Mouse (Mus musculus): ENCODE measurements around the gene Cidec. TPM values are rescaled to one million over a fixed set of nuclear protein-coding genes. Genes with fewer than 3 reads are reported as not detected.

The Cidec gene
- total and polyA plus RNA-seq, 3 experiments, result not detected

DNA sequence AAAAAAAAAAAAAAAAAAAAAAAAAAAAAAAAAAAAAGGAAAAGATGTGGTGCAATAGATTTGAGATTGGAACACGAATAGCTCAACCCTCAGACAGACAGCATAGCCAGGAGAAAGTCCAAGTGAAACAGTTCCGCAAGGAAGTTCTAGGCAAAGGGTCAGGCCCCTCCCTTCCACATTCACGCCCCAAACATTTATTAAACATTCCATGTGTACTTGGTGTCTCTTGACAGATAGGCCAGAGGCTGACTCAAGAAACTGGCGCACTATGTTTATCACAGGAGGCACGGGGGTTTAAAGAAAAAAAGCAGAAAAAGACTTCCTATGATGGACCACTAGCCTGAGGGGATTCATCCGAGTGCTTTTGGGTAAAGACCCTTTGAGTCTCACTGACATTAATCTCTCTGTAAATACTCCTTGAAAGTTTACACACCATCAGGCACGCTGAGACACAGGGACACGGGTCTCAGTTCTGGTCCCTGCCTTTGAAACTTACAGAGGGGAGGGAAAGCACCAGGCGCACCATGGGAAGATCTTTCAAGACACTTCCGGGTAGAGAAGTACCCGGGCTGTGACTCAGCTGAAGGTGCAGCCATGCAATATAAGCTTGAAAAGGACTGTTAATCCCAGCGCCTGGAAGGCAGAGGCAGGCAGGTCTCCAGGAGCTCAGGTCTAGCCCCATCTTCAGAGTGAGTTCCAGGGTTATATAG, 3.3 kb upstream of the Cidec start:
- DNase-seq (ENCODE audit: low read depth, low spot score), result no peak
- peaks cover 13% of the 10 kb centered on the region for H3K79me2 ChIP-seq (ENCODE audit: control insufficient read depth, insufficient read depth, low read length, poor library complexity)
- no peak overlapping the region for H3K4me3 ChIP-seq (ENCODE audit: control insufficient read depth in 1 of 2, insufficient read depth in 1 of 2, low read depth in 2 of 2, low read length in 2 of 2)
- H3K27me3 ChIP-seq (ENCODE audit: control insufficient read depth in 1 of 2, insufficient read depth in 2 of 2, low read length in 2 of 2), result no peaks in the 10 kb centered on the region; a peak in 1 of 4 replicates
- no peak overlapping the region for H3K27ac ChIP-seq (ENCODE audit: control insufficient read depth, low read depth, low read length)
- TF ChIP-seq CTCF (IDR thresholded peaks at IDR 0.05 in 2 of 3, conservative IDR thresholded peaks at IDR 0.05 in 1 of 3; ENCODE audit: control insufficient read depth in 1 of 3, insufficient read depth in 1 of 3, low read depth in 2 of 3, low read length in 3 of 3, poor library complexity in 1 of 3, severe bottlenecking in 1 of 3) (no peak), CHD2 (IDR thresholded peaks at IDR 0.05; ENCODE audit: low read length) (no peak), TBP (IDR thresholded peaks at IDR 0.05; ENCODE audit: low read depth, low read length) (no peak), GATA1 (IDR thresholded peaks at IDR 0.05; ENCODE audit: low read depth, low read length) (no peak)
- H3K4me1 ChIP-seq (ENCODE audit: control insufficient read depth in 1 of 2, insufficient read depth in 2 of 2, low read length in 2 of 2), result peaks cover 4 to 13% of the 10 kb centered on the region in 2 experiments
- H3K9me3 ChIP-seq (replicated peaks; ENCODE audit: insufficient read depth, low read length), result no peaks in the 10 kb centered on the region
- H3K9ac ChIP-seq (ENCODE audit: control insufficient read depth, low read depth, low read length, poor library complexity, severe bottlenecking), result no peak overlapping the region
- peaks cover 0 to 10% of the 10 kb centered on the region in 2 experiments; a peak in 2 of 4 replicates for H3K36me3 ChIP-seq (ENCODE audit: control insufficient read depth in 1 of 2, insufficient read depth in 2 of 2, low read length in 2 of 2)

DNA sequence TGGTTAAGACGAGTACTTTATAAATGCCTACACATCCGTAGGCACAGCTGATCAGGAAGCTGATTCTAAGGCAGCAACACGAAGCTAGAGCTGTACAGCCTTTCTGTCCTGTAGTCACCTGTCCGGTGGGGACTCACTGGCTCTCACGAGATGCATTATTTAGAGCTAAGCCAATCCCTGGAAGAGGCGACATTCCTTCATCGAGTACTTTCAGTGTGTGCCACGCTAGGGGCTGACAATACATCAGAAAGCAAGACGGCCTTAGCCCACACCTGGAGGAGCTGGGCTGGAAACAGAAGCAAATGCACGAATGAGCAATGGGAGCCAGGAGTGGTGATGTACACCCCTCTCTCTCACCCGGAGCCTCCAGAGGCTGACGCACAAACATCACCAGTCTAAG, 1.6 kb upstream of the Cidec start:
- peaks cover 0 to 6% of the 10 kb centered on the region in 2 experiments; a peak in 2 of 4 replicates for H3K4me1 ChIP-seq (ENCODE audit: control insufficient read depth in 1 of 2, insufficient read depth in 2 of 2, low read length in 2 of 2)

DNA sequence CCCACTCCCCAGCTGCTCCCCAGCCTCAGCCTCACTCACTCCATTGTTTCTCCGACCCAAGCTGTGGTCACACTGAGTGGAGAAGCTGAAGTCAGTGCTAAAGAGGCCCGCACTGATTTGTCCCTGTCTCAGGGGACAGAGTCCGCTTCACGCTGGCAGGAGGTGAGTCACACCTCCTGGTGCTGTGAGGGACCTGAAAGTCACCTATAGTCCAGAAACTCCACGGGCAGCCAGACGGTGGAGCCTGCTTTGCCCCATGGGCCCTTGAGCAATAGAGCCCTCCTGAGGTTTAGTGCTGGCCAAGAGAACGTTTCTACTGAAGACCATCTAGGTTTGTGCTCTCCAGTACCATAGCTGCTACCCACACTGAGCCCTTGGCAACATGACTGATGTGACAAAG, 869 bp downstream of the Cidec start:
- DNase-seq (ENCODE audit: low read depth, low spot score), result no peak
- Histone ChIP-seq H3K9ac (ENCODE audit: control insufficient read depth, low read depth, low read length, poor library complexity, severe bottlenecking) (no peak overlapping the region), H3K9me3 (replicated peaks; ENCODE audit: insufficient read depth, low read length) (no peaks in the 10 kb centered on the region), H3K4me1 (ENCODE audit: control insufficient read depth in 1 of 2, insufficient read depth in 2 of 2, low read length in 2 of 2) (peaks cover 0 to 3% of the 10 kb centered on the region in 2 experiments; a peak in 1 of 4 replicates), H3K27me3 (ENCODE audit: control insufficient read depth in 1 of 2, insufficient read depth in 2 of 2, low read length in 2 of 2) (no peaks in the 10 kb centered on the region; a peak in 1 of 4 replicates), H3K27ac (ENCODE audit: control insufficient read depth, low read depth, low read length) (no peak overlapping the region), H3K4me3 (ENCODE audit: control insufficient read depth in 1 of 2, insufficient read depth in 1 of 2, low read depth in 2 of 2, low read length in 2 of 2) (no peak overlapping the region), H3K79me2 (ENCODE audit: control insufficient read depth, insufficient read depth, low read length, poor library complexity) (no peaks in the 10 kb centered on the region), H3K36me3 (ENCODE audit: control insufficient read depth in 1 of 2, insufficient read depth in 2 of 2, low read length in 2 of 2) (no peaks in the 10 kb centered on the region)
- TF ChIP-seq GABPA (IDR thresholded peaks at IDR 0.05; ENCODE audit: low read depth, low read length), result no peak
- no peak for TF ChIP-seq CTCF (IDR thresholded peaks at IDR 0.05 in 2 of 3, conservative IDR thresholded peaks at IDR 0.05 in 1 of 3; ENCODE audit: control insufficient read depth in 1 of 3, insufficient read depth in 1 of 3, low read depth in 2 of 3, low read length in 3 of 3, poor library complexity in 1 of 3, severe bottlenecking in 1 of 3)
- no peak for TF ChIP-seq MEF2A (IDR thresholded peaks at IDR 0.05; ENCODE audit: extremely low read depth, insufficient replicate concordance, low read depth, low read length, poor library complexity, severe bottlenecking)
- no peak for TF ChIP-seq USF1 (IDR thresholded peaks at IDR 0.05; ENCODE audit: low read depth, low read length)
- no peak for TF ChIP-seq BHLHE40 (IDR thresholded peaks at IDR 0.05; ENCODE audit: borderline replicate concordance, low read depth, low read length)
- TF ChIP-seq ELF1 (IDR thresholded peaks at IDR 0.05; ENCODE audit: low read depth, low read length), result no peak
- no peak for TF ChIP-seq TCF12 (IDR thresholded peaks at IDR 0.05; ENCODE audit: low read depth, low read length)
- TF ChIP-seq CHD2 (IDR thresholded peaks at IDR 0.05; ENCODE audit: low read length), result no peak
- no peak for TF ChIP-seq USF2 (IDR thresholded peaks at IDR 0.05; ENCODE audit: borderline replicate concordance in 1 of 2, insufficient read depth in 1 of 2, low read depth in 1 of 2, low read length in 2 of 2)
- TF ChIP-seq CHD1 (IDR thresholded peaks at IDR 0.05; ENCODE audit: low read depth, low read length), result no peak
- TF ChIP-seq E2F4 (IDR thresholded peaks at IDR 0.05; ENCODE audit: borderline replicate concordance, low read depth, low read length), result no peak
- no peak for TF ChIP-seq POLR2A (IDR thresholded peaks at IDR 0.05; ENCODE audit: control insufficient read depth in 1 of 2, insufficient read depth in 1 of 2, low read depth in 1 of 2, low read length in 2 of 2, poor library complexity in 1 of 2)
- no peak for TF ChIP-seq POLR2AphosphoS2 (IDR thresholded peaks at IDR 0.05; ENCODE audit: low read length)

More for the DNA sequence above, 1.6 kb upstream of the Cidec start:
- Histone ChIP-seq H3K36me3 (ENCODE audit: control insufficient read depth in 1 of 2, insufficient read depth in 2 of 2, low read length in 2 of 2) (peaks cover 0 to 3% of the 10 kb centered on the region in 2 experiments; a peak in 1 of 4 replicates), H3K27me3 (ENCODE audit: control insufficient read depth in 1 of 2, insufficient read depth in 2 of 2, low read length in 2 of 2) (no peaks in the 10 kb centered on the region; a peak in 1 of 4 replicates), H3K9ac (ENCODE audit: control insufficient read depth, low read depth, low read length, poor library complexity, severe bottlenecking) (no peak overlapping the region), H3K9me3 (replicated peaks; ENCODE audit: insufficient read depth, low read length) (no peaks in the 10 kb centered on the region), H3K27ac (ENCODE audit: control insufficient read depth, low read depth, low read length) (no peak overlapping the region), H3K79me2 (ENCODE audit: control insufficient read depth, insufficient read depth, low read length, poor library complexity) (no peaks in the 10 kb centered on the region), H3K4me3 (ENCODE audit: control insufficient read depth in 1 of 2, insufficient read depth in 1 of 2, low read depth in 2 of 2, low read length in 2 of 2) (no peak overlapping the region)
- TF ChIP-seq ZKSCAN1 (IDR thresholded peaks at IDR 0.05; ENCODE audit: low read depth, low read length), result no peak
- TF ChIP-seq ZNF384 (IDR thresholded peaks at IDR 0.05; ENCODE audit: low read depth, low read length), result no peak
- TF ChIP-seq ZC3H11A (IDR thresholded peaks at IDR 0.05; ENCODE audit: low read depth, low read length), result no peak
- TF ChIP-seq GABPA (IDR thresholded peaks at IDR 0.05; ENCODE audit: low read depth, low read length), result no peak
- TF ChIP-seq USF1 (IDR thresholded peaks at IDR 0.05; ENCODE audit: low read depth, low read length), result no peak
- no peak for TF ChIP-seq MYB (IDR thresholded peaks at IDR 0.05; ENCODE audit: low read depth, low read length)
- no peak for TF ChIP-seq POLR2AphosphoS2 (IDR thresholded peaks at IDR 0.05; ENCODE audit: low read length)
- TF ChIP-seq HCFC1 (IDR thresholded peaks at IDR 0.05; ENCODE audit: low read depth, low read length), result no peak
- no peak for TF ChIP-seq JUND (IDR thresholded peaks at IDR 0.05; ENCODE audit: low read depth, low read length)
- no peak for TF ChIP-seq CTCF (IDR thresholded peaks at IDR 0.05 in 2 of 3, conservative IDR thresholded peaks at IDR 0.05 in 1 of 3; ENCODE audit: control insufficient read depth in 1 of 3, insufficient read depth in 1 of 3, low read depth in 2 of 3, low read length in 3 of 3, poor library complexity in 1 of 3, severe bottlenecking in 1 of 3)
- no peak for TF ChIP-seq RCOR1 (IDR thresholded peaks at IDR 0.05; ENCODE audit: low read depth, low read length)
- TF ChIP-seq CHD1 (IDR thresholded peaks at IDR 0.05; ENCODE audit: low read depth, low read length), result no peak
- TF ChIP-seq NELFE (IDR thresholded peaks at IDR 0.05; ENCODE audit: low read depth, low read length), result no peak
- TF ChIP-seq ELF1 (IDR thresholded peaks at IDR 0.05; ENCODE audit: low read depth, low read length), result no peak
- no peak for DNase-seq (ENCODE audit: low read depth, low spot score)

Data from MEL (cell line).